ENCODE assay signal across 13 mouse cellular contexts in the genomic region with DNA sequence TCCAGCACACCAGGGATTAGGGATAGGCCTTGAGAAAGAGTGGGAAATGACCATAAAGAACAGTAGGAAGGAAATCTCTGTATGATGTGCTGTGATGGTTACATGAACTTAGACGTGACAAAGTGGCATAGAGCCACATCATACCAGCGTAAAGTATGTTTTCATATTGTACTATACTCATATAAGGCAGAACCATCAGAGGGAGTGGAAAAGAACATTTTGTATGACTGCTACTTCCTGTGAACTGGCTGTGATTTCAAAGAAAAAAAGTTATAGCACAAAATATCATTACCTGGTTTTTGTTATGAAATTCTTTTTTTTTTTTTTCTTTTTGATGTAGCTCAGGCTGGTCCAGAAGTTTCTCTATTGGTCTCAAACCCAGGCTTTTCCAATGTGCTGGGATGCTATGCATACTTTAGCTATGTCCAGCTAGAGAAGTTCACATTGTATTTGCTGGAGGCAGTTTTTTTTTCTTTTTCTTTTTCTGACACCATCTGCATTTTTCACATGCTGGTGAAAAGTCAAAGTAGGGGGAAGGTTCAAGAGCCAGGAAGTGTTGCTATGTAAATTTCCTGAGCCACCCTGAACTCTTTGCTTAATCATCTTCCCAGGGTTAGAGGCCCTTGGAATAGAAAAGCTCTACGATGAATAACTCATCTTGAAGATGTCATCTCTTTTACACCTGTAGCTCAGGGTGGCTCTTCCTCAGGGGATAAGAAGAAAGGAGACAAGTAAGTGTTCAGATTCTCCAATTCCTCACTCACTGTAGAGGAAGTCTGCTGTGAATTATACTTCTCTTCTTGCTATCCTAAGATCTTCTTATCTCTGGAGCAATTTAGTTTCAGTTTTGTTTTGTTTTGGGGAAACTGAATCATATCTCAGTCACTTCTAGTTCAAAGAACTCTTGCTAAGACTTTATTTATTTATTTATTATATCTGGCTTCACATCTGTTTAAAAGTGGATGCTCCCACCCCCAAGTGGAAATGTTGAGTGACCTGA. TPM values are rescaled to one million over a fixed set of nuclear protein-coding genes. Genes with fewer than 3 reads are reported as not detected.
DNase-seq lines count a peak whose midpoint lies in the region; ATAC-seq and TF ChIP-seq lines count a peak whose summit lies in the region.
"Had no signal": no experiment of that assay in that cellular context is flagged by ENCODE, and none has a peak within 500 bp of the region (broad histone marks: within the 10 kb centered on the region; RNA-seq: fewer than 3 reads in every experiment).

No protein-coding gene starts in this region.

- no peak for TF ChIP-seq EP300 in heart, adult 2 months (IDR thresholded peaks at IDR 0.05; ENCODE audit: insufficient read depth, low read depth, low read length)
- TF ChIP-seq EP300 in lung, postnatal 0 days (IDR thresholded peaks at IDR 0.05): no peak

- intact Hi-C loops in heart, adult 2 months (cut with DNase I): no loop called here

- H3K9me3 ChIP-seq in heart, embryonic 10.5 days: no peaks in the 10 kb centered on the region
- no peaks in the 10 kb centered on the region for H3K9me3 ChIP-seq in lung, postnatal 0 days (ENCODE audit: low read length)
- H3K9me3 ChIP-seq in megakaryocyte, embryonic 14.5 days: no peaks in the 10 kb centered on the region
- H3K9me3 ChIP-seq: forebrain, embryonic 13.5 days had no signal

- DNase-seq in heart, adult 2 months: no peak
- DNase-seq in heart, embryonic 10.5 days (ENCODE audit: low spot score): no peak
- DNase-seq in lung, postnatal 0 days (ENCODE audit: low spot score): peak; percentile 31
- DNase-seq in lung, adult 18-20 months: no peak
- DNase-seq in c-Kit-positive CD71-negative TER-119-negative erythroid progenitor cells, embryonic 14.5 days (ENCODE audit: low read depth): peak; percentile 16
- no peak for DNase-seq in testis, postnatal 10 days (ENCODE audit: low spot score)
- DNase-seq in right cerebral cortex, postnatal 36 days (ENCODE audit: low spot score in 2 of 2): no peak
- DNase-seq: adrenal gland, postnatal 36 days; cerebellum, postnatal 36 days; heart, postnatal 4 days; spleen, adult 18-20 months had no signal

- H3K4me1 ChIP-seq in heart, adult 2 months (ENCODE audit: control insufficient read depth, insufficient read depth, low read length): peaks cover 2% of the 10 kb centered on the region; the same call in 1 of the 2 replicates
- peaks cover 4% of the 10 kb centered on the region; the same call in 1 of the 2 replicates for H3K4me1 ChIP-seq in heart, embryonic 10.5 days
- no peaks in the 10 kb centered on the region for H3K4me1 ChIP-seq in lung, postnatal 0 days (ENCODE audit: insufficient read depth, low read depth, low read length)
- peaks cover 44% of the 10 kb centered on the region for H3K4me1 ChIP-seq in megakaryocyte, embryonic 14.5 days

- ATAC-seq in lung, postnatal 0 days: no peak

- TF ChIP-seq POLR2A in heart, adult 2 months (IDR thresholded peaks at IDR 0.05; ENCODE audit: insufficient read depth, low read depth, low read length): no peak

- no peaks in the 10 kb centered on the region for H3K27me3 ChIP-seq in heart, adult 2 months (ENCODE audit: control insufficient read depth, insufficient read depth, low read length)
- no peaks in the 10 kb centered on the region for H3K27me3 ChIP-seq in heart, embryonic 10.5 days (ENCODE audit: insufficient read depth, poor library complexity, severe bottlenecking)
- H3K27me3 ChIP-seq in lung, postnatal 0 days (replicated peaks; ENCODE audit: insufficient read depth, low read length): no peaks in the 10 kb centered on the region
- H3K27me3 ChIP-seq in megakaryocyte, embryonic 14.5 days (replicated peaks): no peaks in the 10 kb centered on the region
- H3K27me3 ChIP-seq: forebrain, embryonic 13.5 days had no signal

- WGBS in heart, adult 2 months: 64% methylated on average over 3 of the region's 3 CpGs
- WGBS in heart, embryonic 10.5 days: 77% methylated on average over 3 of the region's 3 CpGs
- WGBS in lung, postnatal 0 days: 76% methylated on average over 3 of the region's 3 CpGs

- H3K4me2 ChIP-seq in lung, postnatal 0 days (replicated peaks; ENCODE audit: low read depth, low read length): peak overlapping the region; percentile 72

- H3K27ac ChIP-seq in heart, adult 2 months: peak overlapping the region; percentile 73
- H3K27ac ChIP-seq in heart, embryonic 10.5 days: no peak overlapping the region
- peak overlapping the region; percentile 20; the same call in 1 of the 2 replicates for H3K27ac ChIP-seq in lung, postnatal 0 days (ENCODE audit: low read length)
- H3K27ac ChIP-seq: forebrain, embryonic 13.5 days had no signal

- peaks cover 8% of the 10 kb centered on the region for H3K36me3 ChIP-seq in heart, adult 2 months (ENCODE audit: control insufficient read depth, insufficient read depth, low read length)
- H3K36me3 ChIP-seq in heart, embryonic 10.5 days: peaks cover 19% of the 10 kb centered on the region; the same call in 1 of the 2 replicates
- H3K36me3 ChIP-seq in lung, postnatal 0 days (ENCODE audit: insufficient read depth, low read length): peaks cover 6% of the 10 kb centered on the region; the same call in 1 of the 2 replicates
- H3K36me3 ChIP-seq in megakaryocyte, embryonic 14.5 days (replicated peaks; ENCODE audit: low read length): peaks cover 23% of the 10 kb centered on the region

- no peak overlapping the region for H3K9ac ChIP-seq in heart, adult 2 months (ENCODE audit: low read depth, low read length)
- H3K9ac ChIP-seq in lung, postnatal 0 days (replicated peaks; ENCODE audit: low read depth): no peak overlapping the region

- TF ChIP-seq CTCF in heart, adult 2 months (IDR thresholded peaks at IDR 0.05): no peak
- no peak for TF ChIP-seq CTCF in lung, postnatal 0 days (IDR thresholded peaks at IDR 0.05)

- 0 out of 2 replicates have a peak, but pooled peaks cover 1% of the 10 kb centered on the region for H3K79me2 ChIP-seq in heart, adult 2 months (replicated peaks; ENCODE audit: control insufficient read depth, insufficient read depth, low read length)

- H3K4me3 ChIP-seq in heart, adult 2 months: no peak overlapping the region
- no peak overlapping the region for H3K4me3 ChIP-seq in heart, embryonic 10.5 days
- H3K4me3 ChIP-seq in lung, postnatal 0 days (ENCODE audit: low read depth, low read length): peak overlapping the region; percentile 65; the same call in 1 of the 2 replicates
- H3K4me3 ChIP-seq in megakaryocyte, embryonic 14.5 days (replicated peaks): peak overlapping the region; percentile 99

RNA-seq across cellular contexts. Expression of a gene that starts 1.2 kb away (rescaled TPM):
- 10 to 100 TPM; 41.9 to 48.8 TPM for total RNA-seq in heart, adult 2 months (2021)
- polyA plus RNA-seq in heart, adult 2 months (2012; rRNA removed): 8.5 and 15.4 TPM in 2 replicates
- polyA plus RNA-seq in heart, embryonic 10.5 days (2016; fragmentation: Nextera tagmentation; extraction: Ambion mirVana): 32.4 and 33.6 TPM in 2 replicates
- 28.8 and 32.2 TPM in 2 replicates for polyA plus RNA-seq in lung, postnatal 0 days (2015; fragmentation: Nextera tagmentation; extraction: Ambion mirVana)
- 1.1 TPM in 1 of 2 replicates, not detected in the other for polyA plus RNA-seq in megakaryocyte, embryonic 14.5 days (2012; ENCODE audit: insufficient read depth, low replicate concordance)

Comparison
In these comparisons a context has a peak if more than half of its experiments do, and no peak if none do; other contexts are left out.
1. DNase-seq: peak in lung, postnatal 0 days (single experiment) and c-Kit-positive CD71-negative TER-119-negative erythroid progenitor cells, embryonic 14.5 days (single experiment); none in heart, adult 2 months (0 of 2), heart, embryonic 10.5 days (single experiment), lung, adult 18-20 months (0 of 2), testis, postnatal 10 days (single experiment) and right cerebral cortex, postnatal 36 days (0 of 2).
2. H3K4me3 ChIP-seq: peak in lung, postnatal 0 days (single experiment) and megakaryocyte, embryonic 14.5 days (single experiment); none in heart, adult 2 months (single experiment) and heart, embryonic 10.5 days (single experiment).